Mouse (Mus musculus) hindbrain, embryonic 16.5 days (tissue): Measurements from ENCODE around the gene Atp8b3. TPM values are rescaled to one million over a fixed set of nuclear protein-coding genes. Genes with fewer than 3 reads are reported as not detected.

Experiments used
- ATAC-seq: fragments of 200-750 bp; cut with Nextera tagmentation; 2 replicates; pipeline ENCODE4 v1.8.0; 2017; ENCODE audit warnings: moderate TSS enrichment, moderate library complexity
- H3K27ac ChIP-seq: fragments of 300-500 bp; sonication (generic); 2 replicates; pipeline ENCODE4 v1.5.1; 2014; ENCODE audit warnings: low read depth, mild to moderate bottlenecking, control low read depth, low read length, moderate library complexity
- H3K27me3 ChIP-seq: fragments of 300-500 bp; sonication (generic); replicated peaks from 2 replicates; pipeline ENCODE4 v1.6.1; 2014; ENCODE audit warnings: low read length; ENCODE audit not compliant: control insufficient read depth, insufficient read depth
- H3K36me3 ChIP-seq: fragments of 300-500 bp; sonication (generic); 2 replicates; pipeline ENCODE4 v1.6.1; 2014; ENCODE audit warnings: mild to moderate bottlenecking, low read length, moderate library complexity, mixed read lengths; ENCODE audit not compliant: control insufficient read depth, insufficient read depth
- H3K4me1 ChIP-seq: fragments of 300-500 bp; sonication (generic); 2 replicates; pipeline ENCODE4 v1.6.1; 2014; ENCODE audit warnings: low read depth, low read length; ENCODE audit not compliant: control insufficient read depth, insufficient read depth
- H3K4me2 ChIP-seq: fragments of 300-500 bp; sonication (generic); 2 replicates; pipeline ENCODE4 v1.6.1; 2014; ENCODE audit warnings: mild to moderate bottlenecking, low read length, control low read depth, moderate library complexity
- H3K4me3 ChIP-seq: fragments of 300-500 bp; sonication (generic); 2 replicates; pipeline ENCODE4 v1.5.1; 2014; ENCODE audit warnings: mild to moderate bottlenecking, low read length, control low read depth, moderate library complexity
- H3K9ac ChIP-seq: fragments of 300-500 bp; sonication (generic); 2 replicates; pipeline ENCODE4 v1.6.1; 2014; ENCODE audit warnings: low read depth, mild to moderate bottlenecking, control low read depth, low read length, moderate library complexity
- H3K9me3 ChIP-seq: fragments of 300-500 bp; sonication (generic); 2 replicates; pipeline ENCODE4 v1.6.1; 2014; ENCODE audit warnings: mild to moderate bottlenecking, low read length, moderate library complexity; ENCODE audit not compliant: control insufficient read depth
- WGBS: fragments of 180-500 bp; shearing (Covaris S2); extraction: QIAGEN DNeasy Blood & Tissue Kit; methylation state at CpG from one replicate; pipeline ENCODE4 v1.1.7; 2014; 5-methylcytosine and 5-hydroxymethylcytosine counted together
- polyA plus RNA-seq: library from polyadenylated mRNA; unstranded; fragments of >200 nt; fragmentation: Nextera tagmentation; extraction: Ambion mirVana; gene quantifications from 2 replicates; pipeline ENCODE4 v1.2.1, GENCODE M21; 2015

Gene Atp8b3
- polyA plus RNA-seq, 1 experiment from 2014 or later: 1.6 TPM

GRCm38 (mm10) chr10:80578131-80578750, 39.3 kb upstream of the Atp8b3 start:
- H3K27me3 ChIP-seq: no peaks in the 10 kb centered on the region
- H3K27ac ChIP-seq: peak overlapping the region; percentile 90
- H3K4me3 ChIP-seq: peak overlapping the region; percentile 91
- peaks cover 37% of the 10 kb centered on the region for H3K4me1 ChIP-seq
- peaks cover 4% of the 10 kb centered on the region; the same call in 1 of the 2 replicates for H3K36me3 ChIP-seq
- peak overlapping the region; percentile 90 for H3K9ac ChIP-seq
- H3K9me3 ChIP-seq: no peaks in the 10 kb centered on the region
- ATAC-seq: peak; percentile 16
- H3K4me2 ChIP-seq: peak overlapping the region; percentile 94
- under 1% methylated on average over 29 of the region's 29 CpGs for WGBS

GRCm38 (mm10) chr10:80577195-80578130, 38.5 kb upstream of the Atp8b3 start, which contains the start of gene Klf16:
TSS of gene Klf16 (minus strand) at chr10:80577321.
- under 1% methylated on average over 63 of the region's 97 CpGs for WGBS
- peak; percentile 78 for ATAC-seq
- H3K4me1 ChIP-seq: peaks cover 38% of the 10 kb centered on the region

GRCm38 (mm10) chr10:80576351-80577194, 37.6 kb upstream of the Atp8b3 start:
- Histone ChIP-seq H3K9ac (peak overlapping the region; percentile 90), H3K27me3 (no peaks in the 10 kb centered on the region), H3K27ac (peak overlapping the region; percentile 90), H3K9me3 (no peaks in the 10 kb centered on the region), H3K4me3 (peak overlapping the region; percentile 91), H3K4me1 (peaks cover 39% of the 10 kb centered on the region), H3K36me3 (no peaks in the 10 kb centered on the region), H3K4me2 (peak overlapping the region; percentile 94)
- WGBS: under 1% methylated on average over 88 of the region's 96 CpGs
- peak; percentile 0; the same call in 1 of the 2 replicates for ATAC-seq

More at GRCm38 (mm10) chr10:80577195-80578130, 38.5 kb upstream of the Atp8b3 start, which contains the start of gene Klf16:
- Histone ChIP-seq H3K27ac (peak within 1 kb of the TSS; percentile 90), H3K36me3 (0 out of 2 replicates have a peak, but pooled peaks cover 3% of the 10 kb centered on the region), H3K9ac (peak within 1 kb of the TSS; percentile 90), H3K9me3 (no peaks in the 10 kb centered on the region), H3K4me3 (peak within 1 kb of the TSS; percentile 91), H3K4me2 (peak within 1 kb of the TSS; percentile 94), H3K27me3 (no peaks in the 10 kb centered on the region)

- Histone ChIP-seq H3K4me2 (peak overlapping the region; percentile 94), H3K27me3 (no peaks in the 10 kb centered on the region), H3K4me3 (peak overlapping the region; percentile 91), H3K9me3 (no peaks in the 10 kb centered on the region), H3K27ac (no peak overlapping the region), H3K36me3 (no peaks in the 10 kb centered on the region), H3K4me1 (peaks cover 45% of the 10 kb centered on the region), H3K9ac (peak overlapping the region; percentile 90)
- ATAC-seq: no peak
- 12% methylated on average over 17 of the region's 17 CpGs for WGBS
Measured at GRCm38 (mm10) chr10:80575925-80576324, 37.0 kb upstream of the Atp8b3 start.

- 78% methylated on average over 3 of the region's 3 CpGs for WGBS
- Histone ChIP-seq H3K9me3 (no peaks in the 10 kb centered on the region), H3K27ac (no peak overlapping the region), H3K4me3 (no peak overlapping the region), H3K36me3 (no peaks in the 10 kb centered on the region), H3K9ac (0 out of 2 replicates have a peak overlapping the region, but pooled peaks have one; percentile 8), H3K27me3 (no peaks in the 10 kb centered on the region), H3K4me2 (peak overlapping the region; percentile 94), H3K4me1 (peaks cover 51% of the 10 kb centered on the region)
- no peak for ATAC-seq
Measured at GRCm38 (mm10) chr10:80574896-80575295, 36.0 kb upstream of the Atp8b3 start.

- Histone ChIP-seq H3K9me3 (no peaks in the 10 kb centered on the region), H3K27me3 (no peaks in the 10 kb centered on the region), H3K4me1 (peaks cover 53% of the 10 kb centered on the region), H3K36me3 (no peaks in the 10 kb centered on the region; the same call in 1 of the 2 replicates), H3K4me2 (peak overlapping the region; percentile 21), H3K9ac (peak overlapping the region; percentile 27; the same call in 1 of the 2 replicates), H3K27ac (peak overlapping the region; percentile 17; the same call in 1 of the 2 replicates), H3K4me3 (no peak overlapping the region)
- 51% methylated on average over 9 of the region's 9 CpGs for WGBS
- no peak for ATAC-seq
Measured at GRCm38 (mm10) chr10:80573944-80574343, 35.0 kb upstream of the Atp8b3 start.

GRCm38 (mm10) chr10:80572477-80572876, 33.6 kb upstream of the Atp8b3 start:
- no peaks in the 10 kb centered on the region for H3K9me3 ChIP-seq
- H3K4me1 ChIP-seq: peaks cover 43% of the 10 kb centered on the region
- no peak overlapping the region for H3K9ac ChIP-seq
- H3K4me2 ChIP-seq: no peak overlapping the region
- H3K36me3 ChIP-seq: peaks cover 6% of the 10 kb centered on the region; the same call in 1 of the 2 replicates
- H3K4me3 ChIP-seq: no peak overlapping the region
- WGBS: 78% methylated on average over 2 of the region's 2 CpGs
- H3K27ac ChIP-seq: no peak overlapping the region
- no peaks in the 10 kb centered on the region for H3K27me3 ChIP-seq
- no peak for ATAC-seq
